Mouse (Mus musculus): ENCODE results near the gene Chuk.
"Not testable (repeated sequence)": the region's sequence is repeated elsewhere in the genome, so short reads cannot be mapped to it uniquely, and the experiment has no call there.

The Chuk gene

DNA sequence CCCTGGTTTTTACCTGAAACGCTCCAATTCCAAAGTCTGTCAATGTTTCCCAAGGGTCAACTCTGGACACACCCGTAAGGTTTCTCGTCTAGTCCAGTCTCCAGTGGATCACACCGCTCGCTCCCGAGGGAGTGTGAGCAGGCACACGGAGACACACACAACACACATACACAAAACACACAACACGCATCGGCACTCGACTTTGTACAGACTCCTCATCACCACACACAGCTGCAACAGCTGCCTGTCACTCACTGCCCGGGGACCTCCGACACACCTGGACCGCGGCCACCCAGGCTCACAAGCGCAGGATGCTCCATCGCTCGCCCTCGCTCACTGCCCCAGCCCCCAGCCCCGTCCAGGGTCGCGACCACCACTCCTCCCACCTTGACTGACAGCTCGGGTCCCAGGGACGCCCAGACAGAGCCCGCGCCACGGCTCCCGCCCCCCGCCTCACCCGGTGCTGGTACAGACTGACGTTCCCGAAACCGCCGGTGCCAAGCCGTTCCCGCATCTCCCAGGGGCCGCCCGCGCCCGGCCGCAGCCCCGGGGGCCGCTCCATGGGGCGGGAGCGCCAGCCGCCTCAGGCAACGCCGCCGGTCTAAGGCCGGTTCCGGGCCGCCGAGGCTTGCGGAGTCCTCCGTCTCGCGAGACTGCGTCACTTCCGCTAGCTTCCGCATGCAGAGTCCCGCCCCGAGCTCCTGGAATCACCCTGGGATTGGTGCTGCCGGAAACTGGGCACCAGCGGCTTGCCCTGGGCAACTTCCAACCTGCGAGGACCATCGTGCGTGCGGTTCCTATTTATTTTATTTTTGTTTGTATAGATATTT lies at the start of gene Chuk:
TSS of gene Chuk (minus strand) at position 650 of the 830 bp plus-strand sequence.
- peak; percentile 95 for DNase-seq (ENCODE audit: low read depth)

- DNase-seq (ENCODE audit: low read depth): no peak
These were observed 49.7 kb upstream of the Chuk start for GRCm38 (mm10) chr19:44157005-44157404.

DNA sequence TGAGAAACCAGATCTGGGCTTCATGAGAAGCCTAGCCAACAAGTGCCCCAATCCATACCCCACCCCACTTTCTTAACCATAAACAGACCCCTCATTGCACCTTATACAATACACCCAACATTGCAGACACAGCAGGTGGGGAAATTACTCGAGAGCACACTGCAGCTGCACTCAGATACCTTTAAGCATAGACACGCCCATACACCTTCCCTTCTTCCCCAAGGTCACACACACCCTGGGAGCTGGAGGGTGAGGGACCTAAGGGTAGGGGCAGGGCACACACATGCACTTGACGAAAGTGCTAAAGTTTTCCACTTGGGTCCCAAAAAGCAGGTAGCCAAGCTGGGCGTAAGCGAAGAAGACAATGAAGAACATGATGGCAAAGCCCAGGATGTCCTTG lies 46.5 kb upstream of the Chuk start:
- DNase-seq (ENCODE audit: low read depth): no peak

GRCm38 (mm10) chr19:44148991-44149390 lies 41.7 kb upstream of the Chuk start:
- DNase-seq (ENCODE audit: low read depth): no peak

DNA sequence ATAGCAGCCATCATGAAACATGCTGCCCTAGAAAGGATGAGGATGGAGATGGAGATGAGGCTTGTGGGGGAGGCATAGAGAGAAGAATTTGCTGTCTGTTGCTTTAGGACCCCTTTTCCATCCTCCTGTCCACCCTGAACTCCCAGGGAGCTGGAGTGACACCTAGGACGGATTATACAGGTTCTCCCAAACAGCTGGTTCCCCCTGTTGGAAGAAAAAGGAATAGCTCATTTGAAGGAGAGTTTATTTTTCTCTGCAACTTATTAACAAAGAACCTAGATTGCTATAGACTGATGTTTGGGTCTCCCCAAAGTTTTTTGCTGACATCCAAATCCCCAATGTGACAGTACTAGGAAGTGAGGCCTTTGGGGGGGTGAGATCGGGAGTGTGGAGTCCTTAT lies 41.1 kb upstream of the Chuk start:
- DNase-seq (ENCODE audit: low read depth): no peak

DNA sequence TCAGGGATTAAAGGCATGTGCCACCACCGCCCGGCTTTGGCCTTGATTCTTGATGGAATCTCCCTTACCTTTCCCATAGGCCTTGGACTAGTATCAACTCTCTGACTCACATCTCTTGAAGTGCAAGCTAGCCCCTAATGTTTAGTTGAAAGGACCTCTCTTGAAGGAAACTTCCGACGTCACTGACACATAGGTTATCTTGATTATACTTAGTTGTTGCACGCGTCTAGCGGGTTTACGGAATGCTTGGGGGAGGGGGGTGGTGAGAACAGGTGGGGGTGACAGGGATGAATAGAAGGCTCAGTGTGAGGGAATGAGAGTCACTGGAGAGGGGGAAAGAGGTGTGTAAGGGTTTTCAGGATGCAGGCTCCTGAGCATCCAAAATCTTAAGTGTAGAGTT lies 39.7 kb upstream of the Chuk start:
- no peak for DNase-seq (ENCODE audit: low read depth)

- no peak for DNase-seq (ENCODE audit: low read depth)
These were observed 39.2 kb upstream of the Chuk start for GRCm38 (mm10) chr19:44146568-44146879.

DNA sequence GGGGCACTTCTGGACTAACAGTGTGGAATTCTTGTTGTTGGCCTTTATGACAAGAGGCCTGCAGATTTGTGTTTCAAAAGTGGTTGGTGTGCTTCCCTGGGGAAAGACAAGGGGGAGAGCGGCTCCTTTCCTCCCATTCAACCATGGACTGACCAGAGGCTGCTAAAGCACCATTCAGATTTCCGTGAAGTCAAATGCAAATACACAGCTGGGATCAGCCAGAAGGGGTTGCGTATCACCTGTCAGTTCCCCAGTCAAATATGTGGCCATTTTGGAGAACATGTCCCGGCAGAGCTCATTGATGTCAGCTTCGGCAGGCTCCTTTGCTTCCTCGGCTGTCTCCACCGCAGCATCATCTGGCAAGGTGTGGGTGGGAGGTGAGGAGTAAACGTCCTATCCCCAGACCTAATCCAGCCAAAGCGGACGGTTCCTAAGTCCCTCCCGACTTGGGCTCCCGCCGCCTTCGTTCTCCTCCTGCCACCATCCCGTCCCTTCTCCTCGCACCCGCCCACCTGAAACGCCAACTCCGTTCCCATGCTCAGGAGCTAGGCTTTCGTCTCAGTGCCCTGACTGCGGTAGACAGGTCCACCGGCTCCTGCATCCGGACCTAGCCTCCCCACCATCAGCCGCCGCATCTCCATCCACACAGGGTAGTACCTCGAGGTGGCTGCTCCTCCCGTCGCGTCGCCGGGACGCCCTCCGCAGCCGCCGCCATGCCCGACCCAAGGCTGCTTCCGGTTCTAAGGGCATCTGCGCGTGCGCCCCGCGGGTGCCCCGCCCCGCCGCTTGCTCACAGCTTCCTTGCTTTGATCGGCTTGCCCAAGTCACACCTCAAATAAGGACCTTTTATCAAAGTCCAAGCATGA lies 38.7 kb upstream of the Chuk start, which contains the start of gene Bloc1s2:
TSS of gene Bloc1s2 (minus strand) at position 745 of the 866 bp plus-strand sequence.
- peak; percentile 74 for DNase-seq (ENCODE audit: low read depth)

- no peak for DNase-seq (ENCODE audit: low read depth)
These were observed 37.1 kb upstream of the Chuk start for GRCm38 (mm10) chr19:44144366-44144765.

GRCm38 (mm10) chr19:44135960-44136485 lies 28.7 kb upstream of the Chuk start:
- DNase-seq (ENCODE audit: low read depth): no peak

GRCm38 (mm10) chr19:44135072-44135959 lies 28.0 kb upstream of the Chuk start, which contains the start of gene Cwf19l1:
Gene Cwf19l1, minus strand, starts transcription at chr19:44135876.
- DNase-seq (ENCODE audit: low read depth): peak; percentile 84

GRCm38 (mm10) chr19:44132917-44133316 lies 25.6 kb upstream of the Chuk start:
- no peak for DNase-seq (ENCODE audit: low read depth)

DNA sequence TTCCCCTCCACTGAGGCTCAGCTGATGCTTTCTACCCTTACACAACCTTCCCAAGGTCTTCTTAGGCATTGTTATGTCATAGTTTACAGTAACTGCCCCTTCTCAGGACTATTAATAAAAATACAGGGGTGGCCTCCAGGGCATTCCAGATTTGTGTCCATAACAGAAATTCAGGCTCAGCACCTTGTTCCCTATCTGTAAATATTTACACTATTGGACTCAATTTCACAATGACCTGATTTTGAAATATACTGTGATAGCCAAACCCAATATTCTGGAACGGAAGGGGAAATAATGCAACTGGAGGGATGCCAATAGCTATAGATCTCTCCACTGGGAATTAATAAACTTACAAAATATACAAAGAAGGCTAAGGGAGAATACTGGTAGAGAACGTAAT lies 21.3 kb upstream of the Chuk start:
- DNase-seq (ENCODE audit: low read depth): no peak

DNA sequence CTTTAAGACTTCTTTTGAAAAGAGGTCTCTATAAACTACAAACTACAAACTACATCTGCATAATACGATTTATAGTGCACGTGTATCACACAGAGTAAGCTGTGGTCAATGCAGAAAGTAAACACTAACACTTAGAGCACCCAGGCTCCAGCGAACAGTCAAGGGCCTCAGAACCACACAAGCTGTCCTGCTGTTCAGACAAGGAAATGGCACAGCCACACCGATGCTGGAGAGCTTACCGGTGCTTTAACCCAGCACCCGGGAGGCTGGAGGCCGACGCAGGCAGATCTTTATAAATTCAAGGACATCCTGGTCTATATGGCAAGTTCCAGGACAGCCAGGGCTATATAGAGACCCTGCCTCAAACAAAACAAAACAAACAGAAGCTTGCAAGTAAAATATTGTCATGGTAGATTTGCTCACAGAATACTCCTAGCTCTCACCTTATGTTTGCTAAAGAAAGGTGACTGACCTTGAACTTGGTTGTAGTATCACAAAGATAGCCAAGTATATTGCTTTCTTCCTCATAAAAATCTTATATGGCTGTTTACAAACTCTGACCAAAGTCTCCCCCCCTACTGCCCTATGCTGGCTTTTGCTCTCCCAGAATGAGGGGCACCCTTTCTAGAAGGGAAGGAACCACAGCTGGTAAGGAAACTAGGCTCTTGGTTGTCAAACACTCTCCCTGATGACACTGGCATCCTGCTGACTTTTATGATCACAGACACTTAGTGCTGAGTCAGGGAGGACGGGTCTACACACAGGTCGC lies 20.6 kb upstream of the Chuk start:
- no peak for DNase-seq (ENCODE audit: low read depth)

DNA sequence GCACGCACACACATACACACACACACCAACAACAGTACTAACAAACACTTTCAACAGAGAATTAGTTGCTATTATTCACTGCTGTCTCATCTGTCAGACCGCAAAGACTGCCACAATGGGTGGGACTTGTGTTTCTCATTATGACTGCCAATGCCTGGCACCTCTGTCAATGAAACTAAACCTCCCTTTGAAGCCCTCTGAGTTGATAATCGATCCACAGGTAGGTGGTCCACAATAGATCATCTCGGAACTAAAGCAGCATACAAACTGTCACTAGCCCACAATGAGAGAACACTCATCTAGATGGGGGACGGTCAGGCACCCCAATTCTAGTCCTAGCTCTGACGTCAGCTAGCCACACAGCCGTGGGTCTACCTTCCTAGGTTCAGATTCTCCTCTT lies 13.9 kb upstream of the Chuk start:
- DNase-seq (ENCODE audit: low read depth): no peak

DNA sequence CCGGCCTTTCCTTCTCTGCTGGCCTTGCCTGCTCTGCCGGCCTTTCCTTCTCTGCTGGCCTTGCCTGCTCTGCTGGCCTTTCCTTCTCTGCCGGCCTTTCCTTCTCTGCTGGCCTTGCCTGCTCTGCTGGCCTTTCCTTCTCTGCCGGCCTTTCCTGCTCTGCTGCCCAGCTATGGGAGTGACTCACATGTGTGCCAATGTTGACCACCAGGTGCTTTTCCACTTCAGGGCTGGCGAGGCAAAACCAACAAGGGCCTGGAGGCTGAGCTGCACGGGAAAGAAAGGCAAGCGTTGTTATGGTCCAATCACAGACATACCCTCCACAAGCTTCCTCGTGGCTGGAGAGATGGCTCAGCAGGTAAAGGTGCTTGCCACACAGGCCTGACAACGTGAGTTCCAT lies 13.4 kb upstream of the Chuk start:
- not testable (repeated sequence) for DNase-seq (ENCODE audit: low read depth)

GRCm38 (mm10) chr19:44117793-44118192 lies 10.5 kb upstream of the Chuk start:
- no peak for DNase-seq (ENCODE audit: low read depth)

DNA sequence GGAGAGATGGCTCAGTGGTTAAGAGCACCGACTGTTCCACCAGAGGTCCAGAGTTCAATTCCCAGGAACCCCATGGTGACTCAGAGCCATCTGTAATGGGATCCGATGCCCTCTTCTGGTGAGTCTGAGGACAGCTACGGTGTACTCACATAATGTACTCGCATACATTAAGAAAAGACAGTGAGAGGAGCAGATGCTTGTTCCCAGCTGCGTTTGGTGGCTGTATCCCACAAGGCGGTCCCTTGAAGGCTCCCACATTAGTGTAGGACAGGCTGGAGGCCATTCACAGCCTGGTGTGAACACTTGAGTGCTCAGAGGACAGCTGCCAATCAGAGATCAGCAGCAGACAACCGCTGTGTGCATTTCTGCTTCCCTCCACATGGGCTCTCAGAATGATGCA lies 4.4 kb upstream of the Chuk start:
- DNase-seq (ENCODE audit: low read depth): no peak

DNA sequence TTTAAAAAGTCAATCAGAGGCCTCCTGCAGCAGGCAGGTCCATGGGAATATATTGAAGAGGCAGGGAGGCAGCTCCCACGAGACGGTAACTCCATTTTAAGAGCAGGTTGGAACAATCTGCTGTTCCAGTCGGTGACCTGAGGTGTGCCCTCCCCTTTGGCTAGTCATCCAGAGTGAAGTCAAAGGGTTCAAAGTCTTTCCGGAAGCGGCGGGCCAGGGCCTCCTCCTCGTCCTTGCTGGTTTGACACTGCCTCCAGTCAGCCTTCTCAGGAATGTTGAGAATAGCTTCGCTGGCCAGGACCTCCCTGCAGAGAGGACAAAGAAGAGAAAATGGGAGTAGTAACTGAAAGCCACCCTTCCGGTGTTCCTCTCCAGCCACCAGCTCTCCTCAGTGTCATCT lies 3.1 kb upstream of the Chuk start:
- no peak for DNase-seq (ENCODE audit: low read depth)

- no peak for DNase-seq (ENCODE audit: low read depth)
These were observed 1.7 kb upstream of the Chuk start for GRCm38 (mm10) chr19:44108996-44109395.
